Mouse (Mus musculus): Measurements from ENCODE around the gene Amigo3. TPM values are rescaled to one million over a fixed set of nuclear protein-coding genes. Genes with fewer than 3 reads are reported as not detected.

Gene Amigo3
- polyA plus RNA-seq, 1 experiment from 2014 or later, result 2.1 TPM

GRCm38 (mm10) chr9:108056361-108057261, 3.7 kb downstream of the Amigo3 start:
- Histone ChIP-seq H3K9me3 (replicated peaks; ENCODE audit: control insufficient read depth, low read length) (no peaks in the 10 kb centered on the region), H3K27me3 (ENCODE audit: control insufficient read depth, insufficient read depth, low read depth, low read length) (no peaks in the 10 kb centered on the region), H3K27ac (ENCODE audit: low read length) (no peak overlapping the region), H3K4me1 (ENCODE audit: control insufficient read depth, low read depth, low read length) (peaks cover 10% of the 10 kb centered on the region), H3K36me3 (ENCODE audit: control insufficient read depth, insufficient read depth) (peaks cover 86% of the 10 kb centered on the region), H3K4me2 (ENCODE audit: low read depth, low read length) (no peak overlapping the region), H3K4me3 (ENCODE audit: low read depth, low read length) (no peak overlapping the region), H3K9ac (ENCODE audit: low read depth, low read length) (no peak overlapping the region)
- WGBS (ENCODE audit: insufficient replicate concordance), result 85% methylated on average over 28 of the region's 28 CpGs
- ATAC-seq (ENCODE audit: low read depth), result no peak

GRCm38 (mm10) chr9:108057262-108057562, 4.3 kb downstream of the Amigo3 start:
- Histone ChIP-seq H3K4me1 (ENCODE audit: control insufficient read depth, low read depth, low read length) (peaks cover 10% of the 10 kb centered on the region), H3K4me2 (ENCODE audit: low read depth, low read length) (no peak overlapping the region), H3K4me3 (ENCODE audit: low read depth, low read length) (no peak overlapping the region), H3K27me3 (ENCODE audit: control insufficient read depth, insufficient read depth, low read depth, low read length) (no peaks in the 10 kb centered on the region), H3K36me3 (ENCODE audit: control insufficient read depth, insufficient read depth) (peaks cover 88% of the 10 kb centered on the region), H3K9me3 (replicated peaks; ENCODE audit: control insufficient read depth, low read length) (no peaks in the 10 kb centered on the region), H3K27ac (ENCODE audit: low read length) (no peak overlapping the region), H3K9ac (ENCODE audit: low read depth, low read length) (no peak overlapping the region)
- no peak for ATAC-seq (ENCODE audit: low read depth)
- WGBS (ENCODE audit: insufficient replicate concordance), result 83% methylated on average over 5 of the region's 5 CpGs

GRCm38 (mm10) chr9:108058291-108058690, 5.3 kb downstream of the Amigo3 start:
- H3K36me3 ChIP-seq (ENCODE audit: control insufficient read depth, insufficient read depth), result peaks cover 99% of the 10 kb centered on the region

GRCm38 (mm10) chr9:108062142-108062541, 9.2 kb downstream of the Amigo3 start:
- H3K27ac ChIP-seq (ENCODE audit: low read length), result no peak overlapping the region
- 78% methylated on average over 3 of the region's 3 CpGs for WGBS (ENCODE audit: insufficient replicate concordance)
- H3K36me3 ChIP-seq (ENCODE audit: control insufficient read depth, insufficient read depth), result peaks cover 100% of the 10 kb centered on the region
- H3K4me3 ChIP-seq (ENCODE audit: low read depth, low read length), result no peak overlapping the region
- H3K4me1 ChIP-seq (ENCODE audit: control insufficient read depth, low read depth, low read length), result no peaks in the 10 kb centered on the region; the same call in 1 of the 2 replicates
- no peak overlapping the region for H3K4me2 ChIP-seq (ENCODE audit: low read depth, low read length)
- no peaks in the 10 kb centered on the region for H3K9me3 ChIP-seq (replicated peaks; ENCODE audit: control insufficient read depth, low read length)
- H3K9ac ChIP-seq (ENCODE audit: low read depth, low read length), result no peak overlapping the region
- no peak for ATAC-seq (ENCODE audit: low read depth)
- H3K27me3 ChIP-seq (ENCODE audit: control insufficient read depth, insufficient read depth, low read depth, low read length), result no peaks in the 10 kb centered on the region

More at GRCm38 (mm10) chr9:108058291-108058690, 5.3 kb downstream of the Amigo3 start:
- WGBS (ENCODE audit: insufficient replicate concordance), result 93% methylated on average over 9 of the region's 9 CpGs
- Histone ChIP-seq H3K9me3 (replicated peaks; ENCODE audit: control insufficient read depth, low read length) (no peaks in the 10 kb centered on the region), H3K27me3 (ENCODE audit: control insufficient read depth, insufficient read depth, low read depth, low read length) (no peaks in the 10 kb centered on the region), H3K4me3 (ENCODE audit: low read depth, low read length) (no peak overlapping the region), H3K9ac (ENCODE audit: low read depth, low read length) (no peak overlapping the region), H3K4me2 (ENCODE audit: low read depth, low read length) (no peak overlapping the region), H3K27ac (ENCODE audit: low read length) (no peak overlapping the region), H3K4me1 (ENCODE audit: control insufficient read depth, low read depth, low read length) (peaks cover 4% of the 10 kb centered on the region)
- ATAC-seq (ENCODE audit: low read depth), result no peak

DNA sequence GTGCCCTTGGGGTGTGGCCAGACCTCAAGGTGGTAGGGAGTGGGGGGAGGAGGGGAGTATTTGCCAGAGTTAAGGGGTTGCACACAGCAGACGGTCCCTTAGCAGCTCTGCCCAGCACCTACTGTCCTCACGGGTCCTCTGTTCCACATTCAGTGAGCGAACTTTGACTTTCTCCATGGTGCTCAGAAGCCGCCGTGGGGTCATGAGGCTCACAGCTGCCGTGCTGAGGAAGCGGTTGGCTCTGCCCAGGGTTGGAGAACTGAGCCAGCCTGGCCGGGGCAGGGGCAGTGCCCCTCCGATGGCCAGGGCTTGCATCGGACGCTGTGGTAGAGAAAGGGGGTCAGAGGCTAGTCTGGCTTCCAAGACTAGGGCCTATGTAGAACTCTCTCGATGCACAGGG, 10.4 kb downstream of the Amigo3 start:
- Histone ChIP-seq H3K9ac (ENCODE audit: low read depth, low read length) (no peak overlapping the region), H3K4me1 (ENCODE audit: control insufficient read depth, low read depth, low read length) (peaks cover 3% of the 10 kb centered on the region), H3K36me3 (ENCODE audit: control insufficient read depth, insufficient read depth) (peaks cover 100% of the 10 kb centered on the region), H3K27me3 (ENCODE audit: control insufficient read depth, insufficient read depth, low read depth, low read length) (no peaks in the 10 kb centered on the region), H3K9me3 (replicated peaks; ENCODE audit: control insufficient read depth, low read length) (no peaks in the 10 kb centered on the region), H3K4me3 (ENCODE audit: low read depth, low read length) (no peak overlapping the region), H3K4me2 (ENCODE audit: low read depth, low read length) (no peak overlapping the region), H3K27ac (ENCODE audit: low read length) (no peak overlapping the region)
- no peak for ATAC-seq (ENCODE audit: low read depth)
- WGBS (ENCODE audit: insufficient replicate concordance), result 81% methylated on average over 12 of the region's 12 CpGs

GRCm38 (mm10) chr9:108065491-108066011, 12.6 kb downstream of the Amigo3 start:
- Histone ChIP-seq H3K27me3 (ENCODE audit: control insufficient read depth, insufficient read depth, low read depth, low read length) (no peaks in the 10 kb centered on the region), H3K9me3 (replicated peaks; ENCODE audit: control insufficient read depth, low read length) (no peaks in the 10 kb centered on the region), H3K4me2 (ENCODE audit: low read depth, low read length) (no peak overlapping the region), H3K4me3 (ENCODE audit: low read depth, low read length) (no peak overlapping the region), H3K4me1 (ENCODE audit: control insufficient read depth, low read depth, low read length) (peaks cover 3% of the 10 kb centered on the region), H3K9ac (ENCODE audit: low read depth, low read length) (no peak overlapping the region), H3K36me3 (ENCODE audit: control insufficient read depth, insufficient read depth) (peaks cover 100% of the 10 kb centered on the region), H3K27ac (ENCODE audit: low read length) (no peak overlapping the region)
- WGBS (ENCODE audit: insufficient replicate concordance), result 30% methylated on average over 5 of the region's 5 CpGs
- peak; percentile 62 for ATAC-seq (ENCODE audit: low read depth)

- Histone ChIP-seq H3K4me2 (ENCODE audit: low read depth, low read length) (no peak overlapping the region), H3K36me3 (ENCODE audit: control insufficient read depth, insufficient read depth) (peaks cover 100% of the 10 kb centered on the region), H3K4me1 (ENCODE audit: control insufficient read depth, low read depth, low read length) (peaks cover 5% of the 10 kb centered on the region), H3K9ac (ENCODE audit: low read depth, low read length) (no peak overlapping the region), H3K9me3 (replicated peaks; ENCODE audit: control insufficient read depth, low read length) (no peaks in the 10 kb centered on the region), H3K27me3 (ENCODE audit: control insufficient read depth, insufficient read depth, low read depth, low read length) (no peaks in the 10 kb centered on the region), H3K4me3 (ENCODE audit: low read depth, low read length) (no peak overlapping the region), H3K27ac (ENCODE audit: low read length) (no peak overlapping the region)
- ATAC-seq (ENCODE audit: low read depth), result no peak
- WGBS (ENCODE audit: insufficient replicate concordance), result 92% methylated on average over 7 of the region's 7 CpGs
Measured at GRCm38 (mm10) chr9:108067199-108067598, 14.2 kb downstream of the Amigo3 start.

DNA sequence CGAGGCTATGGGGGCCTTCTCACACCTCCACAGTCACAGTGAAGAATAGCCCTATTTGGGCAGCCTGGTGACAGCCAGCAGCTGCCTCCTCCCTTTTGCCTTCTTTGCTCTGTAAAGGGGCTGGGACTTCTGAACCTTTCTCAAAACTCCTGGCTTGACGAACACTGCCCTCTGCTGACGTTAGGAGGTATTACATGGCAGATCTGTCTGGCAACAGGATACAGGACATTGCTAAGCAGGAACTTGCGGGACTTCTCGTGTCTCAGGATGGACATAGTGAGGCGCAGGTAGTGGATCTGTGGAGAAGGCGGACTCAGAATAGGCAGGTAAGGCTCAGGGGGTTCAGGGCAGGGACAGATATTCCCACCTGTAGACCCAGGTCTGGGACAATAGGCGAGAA, 14.9 kb downstream of the Amigo3 start:
- no peak overlapping the region for H3K4me3 ChIP-seq (ENCODE audit: low read depth, low read length)
- H3K27ac ChIP-seq (ENCODE audit: low read length), result no peak overlapping the region
- WGBS (ENCODE audit: insufficient replicate concordance), result 23% methylated on average over 8 of the region's 8 CpGs
- ATAC-seq (ENCODE audit: low read depth), result peak; percentile 49
- no peaks in the 10 kb centered on the region for H3K9me3 ChIP-seq (replicated peaks; ENCODE audit: control insufficient read depth, low read length)
- no peak overlapping the region for H3K4me2 ChIP-seq (ENCODE audit: low read depth, low read length)
- peak overlapping the region; percentile 18; the same call in 1 of the 2 replicates for H3K9ac ChIP-seq (ENCODE audit: low read depth, low read length)
- peaks cover 98% of the 10 kb centered on the region for H3K36me3 ChIP-seq (ENCODE audit: control insufficient read depth, insufficient read depth)
- H3K27me3 ChIP-seq (ENCODE audit: control insufficient read depth, insufficient read depth, low read depth, low read length), result no peaks in the 10 kb centered on the region
- H3K4me1 ChIP-seq (ENCODE audit: control insufficient read depth, low read depth, low read length), result peaks cover 5% of the 10 kb centered on the region

- no peak overlapping the region for H3K4me2 ChIP-seq (ENCODE audit: low read depth, low read length)
- no peak overlapping the region for H3K4me3 ChIP-seq (ENCODE audit: low read depth, low read length)
- no peaks in the 10 kb centered on the region for H3K27me3 ChIP-seq (ENCODE audit: control insufficient read depth, insufficient read depth, low read depth, low read length)
- H3K4me1 ChIP-seq (ENCODE audit: control insufficient read depth, low read depth, low read length), result peaks cover 13% of the 10 kb centered on the region
- ATAC-seq (ENCODE audit: low read depth), result no peak
- H3K36me3 ChIP-seq (ENCODE audit: control insufficient read depth, insufficient read depth), result peaks cover 94% of the 10 kb centered on the region
- no peak overlapping the region for H3K9ac ChIP-seq (ENCODE audit: low read depth, low read length)
- H3K27ac ChIP-seq (ENCODE audit: low read length), result no peak overlapping the region
- 95% methylated on average over 9 of the region's 9 CpGs for WGBS (ENCODE audit: insufficient replicate concordance)
- no peaks in the 10 kb centered on the region for H3K9me3 ChIP-seq (replicated peaks; ENCODE audit: control insufficient read depth, low read length)
Measured at GRCm38 (mm10) chr9:108069007-108069406, 16.0 kb downstream of the Amigo3 start.
